8 mouse cellular contexts compared by ENCODE assay signal in genomic region chr7:61939971-61940705, GRCm38 (mm10).
DNase-seq lines count a peak whose midpoint lies in the region; ATAC-seq and TF ChIP-seq lines count a peak whose summit lies in the region.

No protein-coding gene starts in this region.

- ATAC-seq in kidney, postnatal 0 days (replicated peaks; ENCODE audit: low FRiP score, low read depth): peak; percentile 72
- ATAC-seq in lung, postnatal 0 days: peak; percentile 72
- ATAC-seq in liver, embryonic 12.5 days: no peak

- H3K4me3 ChIP-seq in kidney, postnatal 0 days (replicated peaks; ENCODE audit: low read depth, low read length): no peak overlapping the region
- H3K4me3 ChIP-seq in lung, postnatal 0 days (ENCODE audit: low read depth, low read length): no peak overlapping the region
- no peak overlapping the region for H3K4me3 ChIP-seq in liver, embryonic 12.5 days

- H3K9me3 ChIP-seq in kidney, postnatal 0 days (replicated peaks; ENCODE audit: low read length): no peaks in the 10 kb centered on the region
- H3K9me3 ChIP-seq in lung, postnatal 0 days (ENCODE audit: low read length): no peaks in the 10 kb centered on the region
- H3K9me3 ChIP-seq in liver, embryonic 12.5 days (replicated peaks): no peaks in the 10 kb centered on the region

- WGBS in kidney, postnatal 0 days: 58% methylated on average over 6 of the region's 6 CpGs
- 42% methylated on average over 6 of the region's 6 CpGs for WGBS in lung, postnatal 0 days
- WGBS in liver, embryonic 12.5 days (ENCODE audit: insufficient replicate concordance): 40% methylated on average over 6 of the region's 6 CpGs

- H3K4me2 ChIP-seq in kidney, postnatal 0 days (ENCODE audit: low read length): no peak overlapping the region
- no peak overlapping the region for H3K4me2 ChIP-seq in lung, postnatal 0 days (replicated peaks; ENCODE audit: low read depth, low read length)
- no peak overlapping the region for H3K4me2 ChIP-seq in liver, embryonic 12.5 days

- H3K9ac ChIP-seq in kidney, postnatal 0 days (ENCODE audit: low read depth, low read length): no peak overlapping the region
- no peak overlapping the region for H3K9ac ChIP-seq in lung, postnatal 0 days (replicated peaks; ENCODE audit: low read depth)
- H3K9ac ChIP-seq in liver, embryonic 12.5 days: no peak overlapping the region

- no peak for TF ChIP-seq CTCF in kidney, postnatal 0 days (IDR thresholded peaks at IDR 0.05; ENCODE audit: low read depth)
- TF ChIP-seq CTCF in lung, postnatal 0 days (IDR thresholded peaks at IDR 0.05): no peak

- intact Hi-C loops in heart, postnatal 14 days (cut with DNase I): no loop called here

- no peaks in the 10 kb centered on the region for H3K36me3 ChIP-seq in kidney, postnatal 0 days (ENCODE audit: insufficient read depth, low read length)
- H3K36me3 ChIP-seq in lung, postnatal 0 days (ENCODE audit: insufficient read depth, low read length): no peaks in the 10 kb centered on the region
- no peaks in the 10 kb centered on the region for H3K36me3 ChIP-seq in liver, embryonic 12.5 days

- H3K27me3 ChIP-seq in kidney, postnatal 0 days (ENCODE audit: insufficient read depth, low read length): no peaks in the 10 kb centered on the region
- no peaks in the 10 kb centered on the region for H3K27me3 ChIP-seq in lung, postnatal 0 days (replicated peaks; ENCODE audit: insufficient read depth, low read length)
- H3K27me3 ChIP-seq in liver, embryonic 12.5 days (replicated peaks): no peaks in the 10 kb centered on the region

- no peak for TF ChIP-seq EP300 in lung, postnatal 0 days (IDR thresholded peaks at IDR 0.05)

- peak; percentile 1 for DNase-seq in kidney, adult 9 months
- DNase-seq in kidney, postnatal 25 days: no peak
- DNase-seq in fibroblast of lung, adult 2 months (ENCODE audit: low read depth): peak; percentile 0
- peak; percentile 11 for DNase-seq in kidney, postnatal 0 days (ENCODE audit: low spot score)
- DNase-seq in lung, postnatal 0 days (ENCODE audit: low spot score): peak; percentile 51
- DNase-seq in right cerebral cortex, postnatal 14 days: peak; percentile 29
- no peak for DNase-seq in heart, postnatal 14 days

- H3K4me1 ChIP-seq in kidney, postnatal 0 days (replicated peaks; ENCODE audit: insufficient read depth, low read length): no peaks in the 10 kb centered on the region
- H3K4me1 ChIP-seq in lung, postnatal 0 days (ENCODE audit: insufficient read depth, low read depth, low read length): no peaks in the 10 kb centered on the region
- no peaks in the 10 kb centered on the region for H3K4me1 ChIP-seq in liver, embryonic 12.5 days

- no peak overlapping the region for H3K27ac ChIP-seq in kidney, postnatal 0 days
- H3K27ac ChIP-seq in lung, postnatal 0 days (ENCODE audit: low read length): no peak overlapping the region
- H3K27ac ChIP-seq in liver, embryonic 12.5 days: no peak overlapping the region

Comparison
In these comparisons a context has a peak if more than half of its experiments do, and no peak if none do; other contexts are left out.
1. DNase-seq: peak in kidney, adult 9 months (single experiment), fibroblast of lung, adult 2 months (single experiment), kidney, postnatal 0 days (single experiment), lung, postnatal 0 days (single experiment) and right cerebral cortex, postnatal 14 days (single experiment); none in kidney, postnatal 25 days (0 of 2) and heart, postnatal 14 days (0 of 2).